Mouse (Mus musculus) kidney, embryonic 14.5 days (tissue): Measurements from ENCODE around the gene Plin4. TPM values are rescaled to one million over a fixed set of nuclear protein-coding genes. Genes with fewer than 3 reads are reported as not detected.
"Not testable (repeated sequence)": the region's sequence is repeated elsewhere in the genome, so short reads cannot be mapped to it uniquely, and the experiment has no call there.

Experiments
- ATAC-seq: fragments of 200-750 bp; cut with Nextera tagmentation; 2 replicates; pipeline ENCODE4 v1.8.0; 2017; ENCODE audit warnings: moderate number of reproducible peaks, mild to moderate bottlenecking, moderate TSS enrichment, moderate library complexity; ENCODE audit not compliant: low FRiP score, low TSS enrichment
- H3K27ac ChIP-seq: fragments of 300-500 bp; sonication (generic); 2 replicates; pipeline ENCODE4 v1.5.1; 2014; ENCODE audit warnings: low read depth, mild to moderate bottlenecking, low read length, moderate library complexity, mixed read lengths
- H3K27me3 ChIP-seq: fragments of 300-500 bp; sonication (generic); 2 replicates; pipeline ENCODE4 v1.6.1; 2014; ENCODE audit warnings: mild to moderate bottlenecking, low read length; ENCODE audit not compliant: control insufficient read depth, insufficient read depth
- H3K36me3 ChIP-seq: fragments of 300-500 bp; sonication (generic); 2 replicates; pipeline ENCODE4 v1.6.1; 2014; ENCODE audit warnings: low read length, mixed read lengths; ENCODE audit not compliant: control insufficient read depth, insufficient read depth
- H3K4me1 ChIP-seq: fragments of 300-500 bp; sonication (generic); 2 replicates; pipeline ENCODE4 v1.6.1; 2014; ENCODE audit warnings: low read length, mixed read lengths; ENCODE audit not compliant: control insufficient read depth, insufficient read depth
- H3K4me2 ChIP-seq: fragments of 300-500 bp; sonication (generic); replicated peaks from 2 replicates; pipeline ENCODE4 v1.6.1; 2014; ENCODE audit warnings: low read depth, mild to moderate bottlenecking, low read length
- H3K4me3 ChIP-seq: fragments of 300-500 bp; sonication (generic); 2 replicates; pipeline ENCODE4 v1.5.1; 2014; ENCODE audit warnings: mild to moderate bottlenecking, low read length
- H3K9ac ChIP-seq: fragments of 300-500 bp; sonication (generic); 2 replicates; pipeline ENCODE4 v1.6.1; 2014; ENCODE audit warnings: low read depth, mild to moderate bottlenecking, low read length, moderate library complexity
- H3K9me3 ChIP-seq: fragments of 300-500 bp; sonication (generic); 2 replicates; pipeline ENCODE4 v1.6.1; 2016; ENCODE audit warnings: low read length; ENCODE audit not compliant: control insufficient read depth
- WGBS: fragments of 180-500 bp; shearing (Covaris S2); extraction: QIAGEN DNeasy Blood & Tissue Kit; methylation state at CpG from one replicate; pipeline ENCODE4 v1.1.7; 2014; 5-methylcytosine and 5-hydroxymethylcytosine counted together
- polyA plus RNA-seq: library from polyadenylated mRNA; unstranded; fragments of >200 nt; fragmentation: Nextera tagmentation; extraction: Ambion mirVana; gene quantifications from 2 replicates; pipeline ENCODE4 v1.2.1, GENCODE M21; 2014

Gene Plin4
- polyA plus RNA-seq, 1 experiment from 2014 or later: 0.08 TPM

GRCm38 (mm10) chr17:56066451-56066850, 43.2 kb downstream of the Plin4 start:
- no peak overlapping the region for H3K27ac ChIP-seq
- H3K9me3 ChIP-seq: no peaks in the 10 kb centered on the region
- no peak overlapping the region for H3K4me2 ChIP-seq
- no peak overlapping the region for H3K9ac ChIP-seq
- ATAC-seq: no peak
- no peaks in the 10 kb centered on the region for H3K4me1 ChIP-seq
- no peaks in the 10 kb centered on the region for H3K27me3 ChIP-seq
- no peak overlapping the region for H3K4me3 ChIP-seq
- peaks cover 100% of the 10 kb centered on the region for H3K36me3 ChIP-seq

- not testable (repeated sequence) for H3K4me1 ChIP-seq, H3K27ac ChIP-seq, H3K4me2 ChIP-seq, H3K9me3 ChIP-seq, ATAC-seq, H3K9ac ChIP-seq, H3K4me3 ChIP-seq, H3K27me3 ChIP-seq
- H3K36me3 ChIP-seq: peaks cover 100% of the 10 kb centered on the region
- WGBS: 86% methylated on average over 6 of the region's 6 CpGs
Measured at GRCm38 (mm10) chr17:56065715-56066114, 43.9 kb downstream of the Plin4 start.

GRCm38 (mm10) chr17:56062081-56062480, 47.5 kb downstream of the Plin4 start:
- no peak overlapping the region for H3K9ac ChIP-seq
- 96% methylated on average over 7 of the region's 7 CpGs for WGBS
- peaks cover 99% of the 10 kb centered on the region for H3K36me3 ChIP-seq
- no peak for ATAC-seq
- no peaks in the 10 kb centered on the region for H3K4me1 ChIP-seq
- H3K27ac ChIP-seq: no peak overlapping the region
- no peak overlapping the region for H3K4me3 ChIP-seq
- no peaks in the 10 kb centered on the region for H3K27me3 ChIP-seq
- no peak overlapping the region for H3K4me2 ChIP-seq
- no peaks in the 10 kb centered on the region for H3K9me3 ChIP-seq

GRCm38 (mm10) chr17:56057381-56058120, 52.1 kb downstream of the Plin4 start:
- peaks cover 71% of the 10 kb centered on the region for H3K36me3 ChIP-seq
- no peak overlapping the region for H3K4me2 ChIP-seq
- 87% methylated on average over 11 of the region's 11 CpGs for WGBS
- no peaks in the 10 kb centered on the region for H3K9me3 ChIP-seq
- no peaks in the 10 kb centered on the region for H3K4me1 ChIP-seq
- no peak for ATAC-seq
- H3K27ac ChIP-seq: no peak overlapping the region
- H3K4me3 ChIP-seq: no peak overlapping the region
- no peaks in the 10 kb centered on the region for H3K27me3 ChIP-seq
- no peak overlapping the region for H3K9ac ChIP-seq

GRCm38 (mm10) chr17:56055945-56056678, 53.5 kb downstream of the Plin4 start:
- Histone ChIP-seq H3K36me3 (peaks cover 66% of the 10 kb centered on the region), H3K4me2 (no peak overlapping the region), H3K27me3 (no peaks in the 10 kb centered on the region), H3K9me3 (no peaks in the 10 kb centered on the region), H3K4me3 (no peak overlapping the region), H3K27ac (no peak overlapping the region), H3K9ac (no peak overlapping the region), H3K4me1 (no peaks in the 10 kb centered on the region)
- WGBS: 90% methylated on average over 4 of the region's 4 CpGs
- ATAC-seq: no peak

- Histone ChIP-seq H3K4me2 (no peak overlapping the region), H3K9ac (no peak overlapping the region), H3K4me3 (no peak overlapping the region), H3K36me3 (peaks cover 64% of the 10 kb centered on the region), H3K27me3 (no peaks in the 10 kb centered on the region), H3K4me1 (no peaks in the 10 kb centered on the region), H3K27ac (no peak overlapping the region), H3K9me3 (no peaks in the 10 kb centered on the region)
- no peak for ATAC-seq
Measured at GRCm38 (mm10) chr17:56054938-56055337, 54.7 kb downstream of the Plin4 start.

- H3K36me3 ChIP-seq: peaks cover 64% of the 10 kb centered on the region
- H3K27me3 ChIP-seq: no peaks in the 10 kb centered on the region
- H3K9me3 ChIP-seq: no peaks in the 10 kb centered on the region
- no peak overlapping the region for H3K4me2 ChIP-seq
- no peak overlapping the region for H3K9ac ChIP-seq
- ATAC-seq: no peak
- WGBS: 93% methylated on average over 5 of the region's 5 CpGs
- H3K4me1 ChIP-seq: no peaks in the 10 kb centered on the region
- H3K27ac ChIP-seq: no peak overlapping the region
- H3K4me3 ChIP-seq: no peak overlapping the region
Measured at GRCm38 (mm10) chr17:56051369-56051768, 58.2 kb downstream of the Plin4 start.

Other genes starting within 250 kb of the Plin4 start
- 8.6 and 11.9 TPM in 2 replicates for gene Zfp119a, start 230.9 kb downstream of the Plin4 start, polyA plus RNA-seq
- gene Zfp959, start 217.7 kb downstream of the Plin4 start, polyA plus RNA-seq: 17.9 and 19.4 TPM in 2 replicates
- 6.8 and 6.9 TPM in 2 replicates for gene Zfp119b, start 160.3 kb downstream of the Plin4 start, polyA plus RNA-seq
- 2.0 and 2.2 TPM in 2 replicates for gene Ebi3, start 157.2 kb downstream of the Plin4 start, polyA plus RNA-seq
- gene Yju2, start 150.7 kb downstream of the Plin4 start, polyA plus RNA-seq: 24.3 and 27.9 TPM in 2 replicates
- 22.3 and 27.0 TPM in 2 replicates for gene Shd, start 139.3 kb downstream of the Plin4 start, polyA plus RNA-seq
- gene Fsd1, start 123.3 kb downstream of the Plin4 start, polyA plus RNA-seq: 20.7 and 25.7 TPM in 2 replicates
- gene Stap2, start 104.2 kb downstream of the Plin4 start, polyA plus RNA-seq: 13.7 and 14.6 TPM in 2 replicates
- 110 and 112 TPM in 2 replicates for gene Mpnd, start 104.1 kb downstream of the Plin4 start, polyA plus RNA-seq
- 145 and 155 TPM in 2 replicates for gene Sh3gl1, start 73.2 kb downstream of the Plin4 start, polyA plus RNA-seq
- 14.1 and 25.4 TPM in 2 replicates for gene Chaf1a, start 69.4 kb downstream of the Plin4 start, polyA plus RNA-seq
- 34.4 and 42.8 TPM in 2 replicates for gene Ubxn6, start 34.8 kb downstream of the Plin4 start, polyA plus RNA-seq
- gene Hdgfl2, start 30.2 kb downstream of the Plin4 start, polyA plus RNA-seq: 85.1 and 118 TPM in 2 replicates
- 1.1 and 1.3 TPM in 2 replicates for gene Plin5, start 7.8 kb upstream of the Plin4 start, polyA plus RNA-seq
- not detected in 2 replicates for gene Lrg1, start 12.2 kb upstream of the Plin4 start, polyA plus RNA-seq
- 1.4 TPM in 2 replicates for gene Sema6b, start 30.5 kb upstream of the Plin4 start, polyA plus RNA-seq
- 11.4 and 11.8 TPM in 2 replicates for gene Tnfaip8l1, start 52.7 kb upstream of the Plin4 start, polyA plus RNA-seq
- 80.5 and 89.2 TPM in 2 replicates for gene Mydgf, start 74.1 kb upstream of the Plin4 start, polyA plus RNA-seq
- gene Dpp9, start 109.1 kb upstream of the Plin4 start, polyA plus RNA-seq: 31.5 and 40.3 TPM in 2 replicates
- gene Fem1a, start 147.0 kb upstream of the Plin4 start, polyA plus RNA-seq: 10.5 and 14.3 TPM in 2 replicates
- 4.1 and 7.2 TPM in 2 replicates for gene Ticam1, start 167.0 kb upstream of the Plin4 start, polyA plus RNA-seq
- gene Plin3, start 183.1 kb upstream of the Plin4 start, polyA plus RNA-seq: 65.2 and 68.7 TPM in 2 replicates
- not detected in 2 replicates for gene Arrdc5, start 190.5 kb upstream of the Plin4 start, polyA plus RNA-seq
- 104 and 143 TPM in 2 replicates for gene Uhrf1, start 193.5 kb upstream of the Plin4 start, polyA plus RNA-seq
- gene Kdm4b, start 216.3 kb upstream of the Plin4 start, polyA plus RNA-seq: 22.9 and 33.3 TPM in 2 replicates